Mouse (Mus musculus) gastrocnemius, postnatal 25 days (tissue): ENCODE data around the gene Zfp462. TPM values are rescaled to one million over a fixed set of nuclear protein-coding genes. Genes with fewer than 3 reads are reported as not detected.
A peak's percentile ranks its signal among the peaks of the same experiment; 100 is the strongest.

Source experiments
- DNase-seq: peaks from one replicate; pipeline ENCODE4 v3.0.0; 2022
- total RNA-seq, 2 experiments: library from RNA; stranded (reverse); gene quantifications; 1 replicate in 1 of 2; 2 replicates in 1 of 2; pipeline ENCODE4 v1.2.3; 2021

The Zfp462 gene
- total RNA-seq, 2 experiments from 2014 or later: 10.7 to 17.6 TPM

DNA sequence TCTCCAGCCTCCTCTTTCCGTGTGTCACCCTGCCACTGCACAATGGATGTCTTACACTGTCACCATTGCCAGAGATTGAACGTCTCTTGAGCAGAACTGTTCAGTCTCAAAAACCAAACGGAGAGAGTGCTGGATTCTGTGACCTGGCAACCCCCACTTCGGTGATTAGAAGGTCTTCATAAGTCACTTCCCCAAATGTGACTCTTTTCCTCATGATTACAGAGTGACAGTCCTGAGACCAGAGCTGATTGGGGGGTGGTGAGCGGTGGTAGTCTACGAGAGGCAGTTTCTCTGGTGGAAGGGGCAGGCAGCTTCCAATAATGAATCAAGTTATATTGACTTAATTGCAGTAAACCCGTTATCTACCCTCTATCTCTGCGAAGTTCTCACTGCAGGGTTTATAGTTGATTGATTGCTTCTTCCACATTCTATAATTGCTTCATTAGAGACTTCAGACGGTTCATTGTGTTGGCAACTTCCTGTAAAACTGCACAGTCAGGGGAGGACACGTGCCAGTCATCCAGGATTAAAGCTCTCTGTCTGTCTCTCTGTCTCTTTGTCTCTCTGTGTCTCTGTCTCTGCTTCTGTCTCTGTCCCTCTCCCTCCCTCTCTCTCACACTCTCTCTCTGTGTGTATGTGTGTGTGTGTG is 173.1 kb downstream of the Zfp462 start:
- no peak for DNase-seq

GRCm38 (mm10) chr4:55121126-55121525 is 176.3 kb downstream of the Zfp462 start:
- DNase-seq: no peak

DNA sequence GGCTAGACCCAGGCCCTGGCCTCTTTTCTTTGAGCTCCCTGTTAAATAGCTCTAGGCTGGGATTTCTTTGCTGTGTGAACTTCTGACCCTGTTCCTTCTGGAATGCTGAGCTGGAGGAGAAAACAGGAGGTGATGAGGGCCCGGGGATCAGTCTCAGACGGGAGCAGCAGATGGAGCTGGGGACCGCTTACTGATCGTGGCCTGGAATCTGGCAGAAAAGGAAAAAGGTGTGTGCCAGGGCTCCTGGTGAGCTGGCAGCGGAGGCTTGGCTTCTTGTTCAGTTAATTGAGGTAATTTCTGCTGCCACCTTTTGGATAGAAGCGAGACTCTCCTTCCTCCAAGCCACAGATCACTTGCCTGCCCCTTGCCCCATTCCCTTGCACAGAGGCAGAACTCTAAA is 177.1 kb downstream of the Zfp462 start:
- DNase-seq: no peak

GRCm38 (mm10) chr4:55124126-55124525 is 179.3 kb downstream of the Zfp462 start:
- DNase-seq: no peak

- DNase-seq: peak; percentile 33
Observed at GRCm38 (mm10) chr4:55125048-55125737, 180.3 kb downstream of the Zfp462 start.

DNA sequence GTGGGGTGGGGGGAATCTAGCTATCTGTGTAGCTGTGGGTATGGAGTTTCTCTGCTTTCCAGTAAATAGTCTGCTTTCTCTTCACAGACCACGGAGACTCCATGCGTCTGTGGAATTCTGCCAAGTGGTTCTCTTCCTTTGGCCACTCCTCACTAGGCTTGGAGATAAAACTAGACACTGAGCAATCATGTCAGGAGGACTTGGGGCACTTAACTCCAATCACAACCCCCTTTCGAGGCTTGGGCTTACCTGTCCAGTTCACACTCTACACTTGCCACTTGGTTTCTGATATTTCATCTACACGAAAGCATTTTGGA is 180.8 kb downstream of the Zfp462 start:
- no peak for DNase-seq

DNA sequence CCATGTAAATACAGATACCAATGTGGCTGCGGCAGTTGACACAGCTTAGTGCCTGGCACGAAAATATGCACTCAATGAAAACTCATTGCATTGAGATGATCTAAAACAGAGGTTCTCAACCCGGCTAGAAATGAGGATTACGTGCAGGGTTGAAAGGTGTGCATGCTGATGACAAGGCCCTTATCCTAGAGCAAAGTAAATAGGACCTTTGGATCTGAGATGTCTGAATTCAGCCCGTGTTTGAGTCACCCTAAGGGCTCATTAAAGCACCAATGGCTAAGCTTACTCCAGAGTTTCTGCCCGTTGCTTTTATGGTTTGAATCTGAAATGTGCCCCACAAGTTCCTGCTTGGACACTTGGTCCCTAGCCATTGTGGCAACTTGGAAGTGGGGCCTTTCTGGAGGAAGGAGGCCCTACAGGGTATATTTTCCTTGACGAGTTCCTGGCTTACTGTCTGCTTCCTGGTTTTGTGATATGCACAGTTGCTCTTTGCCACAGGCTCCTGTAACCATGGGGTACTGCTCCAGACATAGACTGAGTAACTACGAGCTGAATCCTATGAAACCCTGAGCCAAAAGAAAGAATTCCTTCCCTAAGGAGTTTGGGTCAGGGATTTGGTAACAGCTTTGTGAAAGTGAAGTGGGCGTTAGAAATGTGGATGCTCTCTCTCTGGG is 182.5 kb downstream of the Zfp462 start:
- DNase-seq: no peak

DNA sequence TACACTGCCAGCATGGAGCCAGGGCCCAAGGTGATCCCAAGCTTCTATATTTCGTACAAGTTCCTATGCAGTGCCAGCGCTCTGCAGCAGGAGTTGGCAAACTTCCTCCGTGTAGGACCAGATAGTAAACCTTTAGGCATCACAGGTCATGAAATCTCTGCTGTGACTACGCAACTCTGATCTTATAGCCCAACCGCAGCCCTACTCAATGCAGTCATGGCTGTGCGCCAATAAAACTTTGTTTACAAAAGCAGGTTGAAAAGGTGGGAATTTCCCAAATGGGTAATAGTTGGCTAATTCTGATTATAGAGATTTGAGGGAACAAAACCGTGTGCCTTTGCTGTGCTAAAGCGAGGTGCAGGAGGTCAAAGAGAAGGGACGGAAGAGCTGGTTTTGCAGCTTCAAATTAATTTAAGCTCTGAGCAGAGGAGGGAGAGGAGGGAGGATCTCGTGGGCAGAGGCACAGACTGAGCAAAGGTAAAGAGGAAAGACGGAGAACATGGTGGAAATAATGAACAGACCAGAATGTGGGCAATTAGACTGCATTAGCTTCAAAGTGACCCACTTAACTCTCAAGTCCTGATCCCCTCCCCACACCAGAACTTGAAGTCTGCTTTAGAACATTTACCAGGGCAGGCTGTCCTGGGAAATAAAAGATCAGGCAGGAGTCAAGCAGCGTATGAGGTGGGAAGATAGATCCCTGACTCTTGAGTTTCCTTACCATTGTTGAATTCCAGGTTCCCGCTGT is 183.4 kb downstream of the Zfp462 start:
- DNase-seq: no peak
